Mouse (Mus musculus): ENCODE measurements at regions not wholly inside any gene's neighbourhood (a gene's known extent, or its start where the extent isn't known, plus 50 kb on each side); places are given as distances from the start of the nearest gene placed in this dataset.

- DNase-seq (ENCODE audit: low spot score in 2 of 2): no peak
Measured at GRCm38 (mm10) chr10:67607297-67608032, 58.7 kb upstream of the Ado start.

GRCm38 (mm10) chr10:67606739-67607138 lies 58.0 kb upstream of the Ado start:
- no peak for DNase-seq (ENCODE audit: low spot score in 2 of 2)

GRCm38 (mm10) chr10:67599390-67599789 lies 50.6 kb upstream of the Ado start:
- DNase-seq (ENCODE audit: low spot score in 2 of 2): no peak

GRCm38 (mm10) chr10:67598590-67599047 lies 49.9 kb upstream of the Ado start:
- DNase-seq (ENCODE audit: low spot score in 2 of 2): peak; percentile 39 to 53
